ENCODE assay signal across 8 mouse cellular contexts in genomic region chr6:134034436-134034835, GRCm38 (mm10). TPM values are rescaled to one million over a fixed set of nuclear protein-coding genes. Genes with fewer than 3 reads are reported as not detected.
A peak's percentile ranks its signal among the peaks of the same experiment; 100 is the strongest.
DNase-seq lines count a peak whose midpoint lies in the region; ATAC-seq and TF ChIP-seq lines count a peak whose summit lies in the region.

No protein-coding gene starts in this region.

- H3K9me3 ChIP-seq in heart, embryonic 11.5 days (replicated peaks; ENCODE audit: control insufficient read depth, low read length), result no peaks in the 10 kb centered on the region
- H3K9me3 ChIP-seq in forebrain, embryonic 15.5 days, result no peaks in the 10 kb centered on the region
- H3K9me3 ChIP-seq in limb, embryonic 12.5 days, result no peaks in the 10 kb centered on the region

- H3K27me3 ChIP-seq in heart, embryonic 11.5 days (ENCODE audit: control insufficient read depth, insufficient read depth, low read length), result no peaks in the 10 kb centered on the region
- H3K27me3 ChIP-seq in forebrain, embryonic 15.5 days, result no peaks in the 10 kb centered on the region
- H3K27me3 ChIP-seq in limb, embryonic 12.5 days, result no peaks in the 10 kb centered on the region

- H3K4me3 ChIP-seq in heart, embryonic 11.5 days (ENCODE audit: low read depth, low read length), result peak overlapping the region; percentile 76
- H3K4me3 ChIP-seq in forebrain, embryonic 15.5 days, result peak overlapping the region; percentile 72
- H3K4me3 ChIP-seq in limb, embryonic 12.5 days (replicated peaks), result peak overlapping the region; percentile 70
- peak overlapping the region; percentile 78 for H3K4me3 ChIP-seq in olfactory bulb, adult 2 months (ENCODE audit: insufficient read depth, low read depth, low read length)

- ATAC-seq in heart, embryonic 11.5 days (replicated peaks; ENCODE audit: insufficient number of reproducible peaks, low FRiP score, low TSS enrichment), result no peak
- ATAC-seq in forebrain, embryonic 15.5 days (replicated peaks), result no peak; the same call in none of the 2 replicates
- ATAC-seq in limb, embryonic 12.5 days (ENCODE audit: insufficient number of reproducible peaks, insufficient read depth, low FRiP score, low TSS enrichment, low read depth), result no peak

- H3K9ac ChIP-seq in heart, embryonic 11.5 days (ENCODE audit: low read depth, low read length), result peak overlapping the region; percentile 92
- H3K9ac ChIP-seq in forebrain, embryonic 15.5 days (replicated peaks), result peak overlapping the region; percentile 99
- peak overlapping the region; percentile 94 for H3K9ac ChIP-seq in limb, embryonic 12.5 days (replicated peaks)

- under 1% methylated on average over 8 of the region's 8 CpGs for WGBS in heart, embryonic 11.5 days (ENCODE audit: insufficient replicate concordance)
- WGBS in forebrain, embryonic 15.5 days, result 1% methylated on average over 8 of the region's 8 CpGs
- under 1% methylated on average over 8 of the region's 8 CpGs for WGBS in limb, embryonic 12.5 days
- WGBS in olfactory bulb, adult 2 months, result 1% methylated on average over 8 of the region's 8 CpGs

- no peak for TF ChIP-seq POLR2A in olfactory bulb, adult 2 months (IDR thresholded peaks at IDR 0.05; ENCODE audit: insufficient read depth, low read depth, low read length)

- DNase-seq in heart, postnatal 25 days (ENCODE audit: low spot score), result no peak
- peak; percentile 42 for DNase-seq in NIH3T3 (ENCODE audit: low read depth)
- no peak for DNase-seq in layer of hippocampus, postnatal 10 days (ENCODE audit: low spot score in 2 of 2)
- no peak for DNase-seq in layer of hippocampus, adult 9-11 months

- no peak for TF ChIP-seq CTCF in olfactory bulb, adult 2 months (IDR thresholded peaks at IDR 0.05; ENCODE audit: insufficient read depth, low read depth, low read length)

- H3K27ac ChIP-seq in heart, embryonic 11.5 days (ENCODE audit: low read depth, low read length), result peak overlapping the region; percentile 99
- peak overlapping the region; percentile 100 for H3K27ac ChIP-seq in forebrain, embryonic 15.5 days (replicated peaks)
- peak overlapping the region; percentile 100 for H3K27ac ChIP-seq in limb, embryonic 12.5 days
- peak overlapping the region; percentile 98 for H3K27ac ChIP-seq in olfactory bulb, adult 2 months (ENCODE audit: insufficient read depth, low read depth, low read length)

- H3K36me3 ChIP-seq in heart, embryonic 11.5 days (ENCODE audit: control insufficient read depth, insufficient read depth, low read length), result no peaks in the 10 kb centered on the region
- H3K36me3 ChIP-seq in forebrain, embryonic 15.5 days, result no peaks in the 10 kb centered on the region
- H3K36me3 ChIP-seq in limb, embryonic 12.5 days, result no peaks in the 10 kb centered on the region

- H3K4me1 ChIP-seq in heart, embryonic 11.5 days (ENCODE audit: control insufficient read depth, insufficient read depth, low read length), result peaks cover 27% of the 10 kb centered on the region
- H3K4me1 ChIP-seq in forebrain, embryonic 15.5 days, result peaks cover 36% of the 10 kb centered on the region
- peaks cover 31% of the 10 kb centered on the region for H3K4me1 ChIP-seq in limb, embryonic 12.5 days (replicated peaks)
- peaks cover 6% of the 10 kb centered on the region for H3K4me1 ChIP-seq in olfactory bulb, adult 2 months (ENCODE audit: control insufficient read depth, insufficient read depth, low read length)

- H3K4me2 ChIP-seq in heart, embryonic 11.5 days, result peak overlapping the region; percentile 79
- H3K4me2 ChIP-seq in forebrain, embryonic 15.5 days (replicated peaks), result peak overlapping the region; percentile 65
- H3K4me2 ChIP-seq in limb, embryonic 12.5 days, result peak overlapping the region; percentile 67

- intact Hi-C loops in heart, postnatal 25 days (cut with DNase I), result loop anchor here (5.0 kb wide), 1 partner anchor 67 kb away; no protein-coding TSS in a partner anchor

RNA-seq across cellular contexts. Expression of gene Etv6, which starts 1.1 kb away (rescaled TPM):
- 16.0 and 17.9 TPM in 2 replicates for polyA plus RNA-seq in heart, embryonic 11.5 days (2014; fragmentation: Nextera tagmentation; extraction: Ambion mirVana)
- 10 to 100 TPM; 11.4 to 13.0 TPM for total RNA-seq in heart, postnatal 25 days (2021)
- 5.5 and 6.8 TPM in 2 replicates for polyA plus RNA-seq in forebrain, embryonic 15.5 days (2015; fragmentation: Nextera tagmentation; extraction: Ambion mirVana)
- 16.3 and 17.8 TPM in 2 replicates for polyA plus RNA-seq in limb, embryonic 12.5 days (2016; fragmentation: Nextera tagmentation; extraction: Ambion mirVana)
- polyA plus RNA-seq in olfactory bulb, adult 2 months (2012; ENCODE audit: insufficient read depth, insufficient read length, low replicate concordance, missing spikeins), result not detected in 2 replicates
- total RNA-seq in layer of hippocampus, postnatal 10 days (2021), result 10 to 100 TPM; 12.0 to 13.8 TPM
